In the genomic region with DNA sequence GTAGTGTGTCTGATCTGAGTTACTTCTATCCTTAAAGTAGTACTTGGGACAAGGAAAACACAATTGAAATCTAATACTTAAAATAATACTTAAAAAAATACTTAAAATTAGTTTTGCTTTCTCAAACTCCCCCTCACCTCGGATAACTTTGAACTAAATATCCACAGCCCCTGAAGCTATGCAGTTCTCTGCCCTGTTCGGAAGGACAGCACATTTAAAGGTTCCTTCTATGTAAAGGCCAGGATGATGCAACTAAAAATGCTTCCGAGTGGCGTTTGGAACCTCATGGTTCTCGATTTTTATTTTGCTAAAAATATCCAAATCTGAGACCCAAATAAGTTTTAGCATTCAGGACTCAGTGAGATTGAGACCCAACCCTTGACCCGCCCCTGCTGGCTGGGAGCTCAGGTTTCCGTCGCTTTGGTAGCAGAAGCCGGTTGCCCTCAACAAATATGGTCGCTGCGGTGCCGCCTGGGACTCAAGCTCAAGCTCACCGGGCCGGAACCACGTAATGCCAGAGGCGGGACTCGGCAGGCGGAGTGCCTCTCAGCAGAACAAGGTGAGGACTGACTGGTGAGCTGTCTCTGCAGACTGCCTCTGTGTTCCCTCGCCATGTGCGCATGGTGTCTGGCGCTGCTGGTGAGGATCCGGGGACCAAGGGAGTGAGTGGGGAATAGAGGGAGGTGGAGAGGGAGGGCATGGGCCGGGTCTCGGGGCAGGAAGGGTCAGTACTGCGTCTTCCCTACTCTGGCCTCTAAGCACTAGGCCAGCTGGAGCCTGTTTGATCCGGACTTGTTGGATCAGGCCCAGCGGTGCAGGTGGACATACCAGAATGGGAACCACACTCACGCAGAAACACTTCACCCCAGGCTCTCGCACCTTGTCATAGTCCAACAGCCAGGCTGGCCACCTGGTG, we compare ENCODE assay signal across 1 mouse cellular context.
TF ChIP-seq lines count a peak whose summit lies in the region.

A gene (plus strand): TSS at position 429 of the 916 bp plus-strand sequence.

TF ChIP-seq in CH12.LX, 34 proteins besides CTCF, POLR2A, EP300 and RAD21 (continued from another document):
- peak; percentile 88 for TF ChIP-seq MYC (IDR thresholded peaks at IDR 0.05; ENCODE audit: low read depth, low read length)
- TF ChIP-seq TBP (conservative IDR thresholded peaks at IDR 0.05; ENCODE audit: low read depth, low read length), result no peak; the same call in 1 of the 2 replicates
- no peak for TF ChIP-seq ZC3H11A (IDR thresholded peaks at IDR 0.05; ENCODE audit: low read depth, low read length)
- TF ChIP-seq CHD1 (IDR thresholded peaks at IDR 0.05; ENCODE audit: low read depth, low read length), result no peak
- TF ChIP-seq UBTF (IDR thresholded peaks at IDR 0.05; ENCODE audit: low read depth, low read length), result no peak
- TF ChIP-seq MAFK (IDR thresholded peaks at IDR 0.05; ENCODE audit: insufficient replicate concordance, low read length), result no peak
- peak; percentile 49; the same call in 1 of the 2 replicates for TF ChIP-seq MEF2A (IDR thresholded peaks at IDR 0.05; ENCODE audit: borderline replicate concordance, low read depth, low read length)
- no peak for TF ChIP-seq ZNF384 (IDR thresholded peaks at IDR 0.05; ENCODE audit: low read depth, low read length)
- no peak for TF ChIP-seq IRF4 (IDR thresholded peaks at IDR 0.05; ENCODE audit: low read depth, low read length)
- TF ChIP-seq POLR2AphosphoS2 (IDR thresholded peaks at IDR 0.05; ENCODE audit: low read depth, low read length), result peak; percentile 94
- TF ChIP-seq ELF1 (IDR thresholded peaks at IDR 0.05; ENCODE audit: low read depth, low read length), result peak; percentile 68
- no peak; the same call in 1 of the 2 replicates for TF ChIP-seq CHD2 (IDR thresholded peaks at IDR 0.05; ENCODE audit: low read length)
- no peak for TF ChIP-seq PAX5 (IDR thresholded peaks at IDR 0.05; ENCODE audit: low read length)
- no peak for TF ChIP-seq ZKSCAN1 (IDR thresholded peaks at IDR 0.05; ENCODE audit: borderline replicate concordance, low read depth, low read length)
- TF ChIP-seq MXI1 (IDR thresholded peaks at IDR 0.05; ENCODE audit: low read depth, low read length), result peak; percentile 86
- TF ChIP-seq BHLHE40 (IDR thresholded peaks at IDR 0.05; ENCODE audit: low read depth, low read length), result no peak
- TF ChIP-seq TCF12 (IDR thresholded peaks at IDR 0.05; ENCODE audit: low read depth, low read length), result peak; percentile 68
- peak; percentile 68 for TF ChIP-seq NELFE (IDR thresholded peaks at IDR 0.05; ENCODE audit: low read depth, low read length)
- TF ChIP-seq USF1 (IDR thresholded peaks at IDR 0.05; ENCODE audit: low read depth, low read length), result no peak
- TF ChIP-seq MAX (IDR thresholded peaks at IDR 0.05; ENCODE audit: low read length), result peak; percentile 86
- peak; percentile 92 for TF ChIP-seq HCFC1 (IDR thresholded peaks at IDR 0.05; ENCODE audit: low read depth, low read length)
- TF ChIP-seq GABPA (IDR thresholded peaks at IDR 0.05; ENCODE audit: insufficient replicate concordance, low read depth, low read length), result no peak
- TF ChIP-seq NRF1 (IDR thresholded peaks at IDR 0.05; ENCODE audit: low read depth, low read length), result peak; percentile 78
